9 mouse cellular contexts compared by ENCODE assay signal in the genomic region with DNA sequence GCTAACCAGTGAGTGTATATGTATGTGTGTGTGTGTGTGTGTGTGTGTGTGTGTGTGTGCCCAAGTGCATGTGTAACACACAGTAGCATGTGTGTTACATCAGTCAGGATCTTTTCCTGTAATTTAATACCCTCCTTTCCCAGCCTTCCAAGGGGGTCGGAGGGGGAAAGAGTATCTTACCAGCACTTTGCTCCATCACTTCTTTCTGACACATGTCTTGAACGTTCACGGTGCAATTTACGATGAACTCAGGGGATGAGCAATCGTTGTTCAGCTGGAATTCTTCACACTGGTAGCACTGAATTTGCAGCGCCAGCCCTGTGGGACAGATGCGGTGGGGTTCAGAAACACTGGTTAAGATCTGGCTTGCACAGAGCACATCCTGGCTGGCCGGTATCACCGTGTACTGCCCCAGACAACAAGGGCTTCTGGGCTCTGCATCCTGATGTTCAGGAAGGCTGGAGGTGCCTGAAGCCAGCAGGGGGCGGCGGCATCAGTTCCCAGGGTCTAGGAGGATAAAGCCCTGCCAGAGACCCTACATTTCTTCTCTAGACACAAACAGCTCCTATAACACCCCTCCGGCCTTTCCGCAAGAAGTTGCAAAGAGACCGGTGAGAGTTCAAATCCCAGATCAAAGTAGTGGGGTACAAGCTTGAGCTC. TPM values are rescaled to one million over a fixed set of nuclear protein-coding genes. Genes with fewer than 3 reads are reported as not detected.
DNase-seq lines count a peak whose midpoint lies in the region; ATAC-seq and TF ChIP-seq lines count a peak whose summit lies in the region.
"Had no signal": no experiment of that assay in that cellular context is flagged by ENCODE, and none has a peak within 500 bp of the region (broad histone marks: within the 10 kb centered on the region; RNA-seq: fewer than 3 reads in every experiment).

No protein-coding gene starts in this region.

- peaks cover 46% of the 10 kb centered on the region for H3K27me3 ChIP-seq in heart, postnatal 0 days (ENCODE audit: control insufficient read depth, insufficient read depth, low read length)
- H3K27me3 ChIP-seq in limb, embryonic 11.5 days (ENCODE audit: control insufficient read depth, insufficient read depth, low read length): peaks cover 29% of the 10 kb centered on the region
- no peaks in the 10 kb centered on the region; the same call in 1 of the 2 replicates for H3K27me3 ChIP-seq in cerebellum, adult 2 months (ENCODE audit: control insufficient read depth, insufficient read depth, low read length)

- H3K4me3 ChIP-seq in heart, postnatal 0 days (ENCODE audit: low read depth, low read length): peak overlapping the region; percentile 48; the same call in 1 of the 2 replicates
- H3K4me3 ChIP-seq in limb, embryonic 11.5 days (ENCODE audit: low read depth, low read length): no peak overlapping the region
- no peak overlapping the region for H3K4me3 ChIP-seq in cerebellum, adult 2 months (replicated peaks; ENCODE audit: insufficient read depth, low read depth, low read length)

- no peak for ATAC-seq in heart, postnatal 0 days (ENCODE audit: insufficient read depth, low read depth)
- ATAC-seq in limb, embryonic 11.5 days (ENCODE audit: insufficient number of reproducible peaks, low FRiP score, low TSS enrichment, low read depth): peak; percentile 42; the same call in 1 of the 2 replicates

- peak overlapping the region; percentile 84; the same call in 1 of the 2 replicates for H3K4me2 ChIP-seq in heart, postnatal 0 days (ENCODE audit: low read depth, low read length)
- H3K4me2 ChIP-seq in limb, embryonic 11.5 days (ENCODE audit: low read depth, severe bottlenecking): peak overlapping the region; percentile 91; the same call in 1 of the 2 replicates

- peak; percentile 27 to 49 for DNase-seq in cerebellum, postnatal 10 days
- DNase-seq in cerebellum, adult 11-12 months: no peak
- DNase-seq in right cerebral cortex, postnatal 10 days (ENCODE audit: low spot score in 2 of 2): peak; percentile 48 to 60
- no peak for DNase-seq in right cerebral cortex, adult 18-20 months
- peak; percentile 11 for DNase-seq in heart, postnatal 0 days (ENCODE audit: low spot score)
- DNase-seq in limb, embryonic 11.5 days (ENCODE audit: low spot score): peak; percentile 70
- DNase-seq in right cerebral cortex, postnatal 14 days: peak; percentile 38
- DNase-seq in cerebellum, adult 2 months: no peak

- TF ChIP-seq CTCF in heart, postnatal 0 days (IDR thresholded peaks at IDR 0.05; ENCODE audit: low read depth): peak; percentile 41
- TF ChIP-seq CTCF in cerebellum, adult 2 months (IDR thresholded peaks at IDR 0.05; ENCODE audit: borderline replicate concordance, insufficient read depth, low read depth, low read length): no peak

- no peak overlapping the region for H3K9ac ChIP-seq in heart, postnatal 0 days (replicated peaks; ENCODE audit: low read depth, low read length)
- H3K9ac ChIP-seq in limb, embryonic 11.5 days (ENCODE audit: low read length): no peak overlapping the region

- whole genome bisulfite sequencing in heart, postnatal 0 days: 11% methylated on average over 14 of the region's 14 CpGs
- WGBS in limb, embryonic 11.5 days: 6% methylated on average over 14 of the region's 14 CpGs
- WGBS in cerebellum, adult 2 months: 7% methylated on average over 14 of the region's 14 CpGs

- no peaks in the 10 kb centered on the region for H3K9me3 ChIP-seq in heart, postnatal 0 days (replicated peaks; ENCODE audit: control insufficient read depth, low read length)
- H3K9me3 ChIP-seq in limb, embryonic 11.5 days (ENCODE audit: control insufficient read depth, low read length): no peaks in the 10 kb centered on the region

- TF ChIP-seq POLR2A in cerebellum, adult 2 months (IDR thresholded peaks at IDR 0.05; ENCODE audit: borderline replicate concordance, insufficient read depth, low read length): no peak

- peaks cover 4% of the 10 kb centered on the region; the same call in 1 of the 2 replicates for H3K4me1 ChIP-seq in heart, postnatal 0 days (ENCODE audit: control insufficient read depth, insufficient read depth)
- peaks cover 22% of the 10 kb centered on the region for H3K4me1 ChIP-seq in limb, embryonic 11.5 days (ENCODE audit: control insufficient read depth, insufficient read depth, low read length)
- H3K4me1 ChIP-seq in cerebellum, adult 2 months (ENCODE audit: control insufficient read depth, insufficient read depth, low read length): no peaks in the 10 kb centered on the region

- TF ChIP-seq EP300 in heart, postnatal 0 days (IDR thresholded peaks at IDR 0.05; ENCODE audit: low read depth): no peak

- no peaks in the 10 kb centered on the region for H3K36me3 ChIP-seq in heart, postnatal 0 days (replicated peaks; ENCODE audit: control insufficient read depth, insufficient read depth, low read length)
- H3K36me3 ChIP-seq in limb, embryonic 11.5 days (ENCODE audit: control insufficient read depth, insufficient read depth, low read length): no peaks in the 10 kb centered on the region

- no peak overlapping the region for H3K27ac ChIP-seq in heart, postnatal 0 days (ENCODE audit: low read depth)
- no peak overlapping the region for H3K27ac ChIP-seq in limb, embryonic 11.5 days (replicated peaks; ENCODE audit: low read depth, low read length)
- H3K27ac ChIP-seq in cerebellum, adult 2 months (ENCODE audit: insufficient read depth, low read length): no peak overlapping the region

RNA-seq across cellular contexts. Expression of a gene that starts 2.6 kb away (rescaled TPM):
- 0.15 and 0.42 TPM in 2 replicates for total RNA-seq in heart, postnatal 0 days (2014; rRNA removed; ENCODE audit: low replicate concordance)
- polyA plus RNA-seq in heart, postnatal 0 days (2015; fragmentation: Nextera tagmentation; extraction: Ambion mirVana): 0.55 and 1.4 TPM in 2 replicates
- polyA plus RNA-seq in limb, embryonic 11.5 days (2014; fragmentation: Nextera tagmentation; extraction: Ambion mirVana): 0.89 and 1.4 TPM in 2 replicates
- polyA plus RNA-seq in cerebellum, adult 2 months (2012; rRNA removed): 33.3 and 40.0 TPM in 2 replicates
- polyA plus RNA-seq: C2C12 had no signal

Comparison
In these comparisons a context has a peak if more than half of its experiments do, and no peak if none do; other contexts are left out.
1. DNase-seq: peak in cerebellum, postnatal 10 days (2 of 2), right cerebral cortex, postnatal 10 days (2 of 2), heart, postnatal 0 days (single experiment), limb, embryonic 11.5 days (single experiment) and right cerebral cortex, postnatal 14 days (single experiment); none in cerebellum, adult 11-12 months (single experiment), right cerebral cortex, adult 18-20 months (single experiment) and cerebellum, adult 2 months (0 of 2).
2. RNA of a gene that starts 2.6 kb away (polyA plus RNA-seq): 33.3 to 40.0 TPM in cerebellum, adult 2 months; 0.89 to 1.4 TPM in limb, embryonic 11.5 days and 0.55 to 1.4 TPM in heart, postnatal 0 days; every median in the first group is over 10 times any median in the second.